Mouse (Mus musculus) spleen, postnatal 14 days (tissue): ENCODE data around the gene L1td1.

Experiments used
- DNase-seq, 2 experiments: peaks; one replicate each; pipeline ENCODE4 v3.0.0; 2021 to 2022; ENCODE audit warnings: low spot score in 2 of 2

L1td1 gene

GRCm38 (mm10) chr4:98743209-98743905, 16.8 kb downstream of the L1td1 start:
- no peak for DNase-seq

- no peak for DNase-seq
Measured at GRCm38 (mm10) chr4:98743906-98744210, 17.3 kb downstream of the L1td1 start.

GRCm38 (mm10) chr4:98754456-98754855, 27.9 kb downstream of the L1td1 start:
- no peak for DNase-seq

DNA sequence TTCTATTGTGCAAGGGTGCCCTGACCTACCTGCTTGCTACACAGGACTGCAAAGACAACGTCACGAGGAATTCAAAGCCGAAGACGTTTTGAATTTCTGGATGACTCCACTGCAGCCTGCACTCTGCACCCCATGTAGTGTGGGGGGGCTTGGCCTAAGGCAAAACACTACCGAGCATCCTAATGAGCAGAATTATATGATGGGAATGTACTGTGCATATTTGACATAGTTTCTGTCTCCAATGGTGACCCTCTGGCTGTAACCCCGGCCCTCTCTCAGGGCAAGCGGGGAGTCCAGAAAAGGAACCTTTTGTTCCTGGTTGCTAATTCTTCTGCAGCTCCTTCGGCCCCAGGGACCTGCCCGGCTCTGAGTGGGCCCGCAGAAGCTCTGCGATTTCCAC, 29.6 kb downstream of the L1td1 start:
- no peak for DNase-seq

DNA sequence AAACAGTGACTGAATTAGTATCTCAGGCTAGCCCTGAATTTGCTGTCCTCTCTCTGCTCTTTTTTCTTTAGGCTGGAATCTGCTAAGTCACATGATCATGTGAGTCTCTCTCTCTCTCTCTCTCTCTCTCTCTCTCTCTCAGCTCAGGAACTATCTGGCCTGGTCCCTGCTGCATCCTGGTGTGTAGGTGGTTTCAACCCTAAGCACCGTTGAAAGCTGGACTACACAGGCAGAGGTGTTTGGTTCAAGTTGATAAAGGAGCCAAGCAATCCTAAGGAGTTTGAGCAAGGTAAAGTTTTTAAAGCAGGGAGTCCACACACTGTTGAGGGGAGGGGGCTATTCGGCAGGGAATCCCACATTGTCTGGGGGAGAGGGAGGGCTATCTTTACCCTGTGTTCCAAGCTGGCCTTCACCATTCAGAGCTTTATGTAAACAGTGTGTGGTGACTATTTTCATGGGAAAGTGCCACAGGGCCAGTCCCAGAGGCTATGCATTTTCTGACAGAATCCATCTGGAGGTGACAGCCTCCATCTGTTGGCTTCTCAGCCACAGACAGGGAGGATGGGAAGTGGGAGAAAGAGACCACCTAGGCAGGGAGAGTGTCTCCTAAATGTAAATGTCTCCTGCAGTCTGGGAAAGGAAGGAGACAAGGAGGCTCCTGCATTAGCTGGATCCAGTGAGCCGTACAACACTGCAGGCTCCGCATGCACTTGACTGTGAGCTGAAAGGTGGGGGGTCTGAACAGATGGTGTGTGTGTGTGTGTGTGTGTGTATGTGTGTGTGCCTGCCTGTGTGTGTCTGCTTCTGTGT, 31.7 kb downstream of the L1td1 start:
- DNase-seq = no peak

DNA sequence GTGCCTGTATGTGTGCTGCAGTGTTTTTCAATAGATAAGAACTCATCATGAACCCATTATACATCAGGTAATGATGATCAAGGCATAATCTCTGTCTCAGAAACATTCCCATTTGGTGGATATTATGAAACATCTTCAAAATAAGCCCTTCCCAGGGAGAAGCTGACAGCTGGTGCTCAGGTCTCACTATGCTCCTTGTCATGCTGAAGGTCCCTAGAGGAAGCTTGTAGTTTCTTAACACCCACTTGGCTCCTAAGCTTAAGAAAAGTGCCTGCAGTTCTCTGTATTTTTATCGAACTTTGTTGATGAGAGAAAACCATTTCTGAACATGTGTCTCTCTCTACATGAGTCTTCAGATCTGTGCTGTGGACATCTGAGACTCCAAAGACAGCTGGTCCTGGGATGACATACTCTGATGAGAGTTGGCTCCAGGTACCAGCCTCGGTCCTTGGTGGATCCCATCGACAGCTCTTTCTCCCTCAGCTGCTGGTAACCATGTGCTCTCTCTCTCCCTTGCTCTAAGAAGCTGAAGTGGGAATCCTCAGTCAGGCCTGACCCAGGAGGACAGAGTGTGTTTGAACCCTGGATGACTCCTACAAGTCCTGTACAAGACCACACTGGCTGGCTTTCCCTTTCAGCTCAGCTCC, 32.5 kb downstream of the L1td1 start:
- no peak for DNase-seq

- DNase-seq = no peak
Measured at GRCm38 (mm10) chr4:98767134-98768133, 40.9 kb downstream of the L1td1 start.

DNA sequence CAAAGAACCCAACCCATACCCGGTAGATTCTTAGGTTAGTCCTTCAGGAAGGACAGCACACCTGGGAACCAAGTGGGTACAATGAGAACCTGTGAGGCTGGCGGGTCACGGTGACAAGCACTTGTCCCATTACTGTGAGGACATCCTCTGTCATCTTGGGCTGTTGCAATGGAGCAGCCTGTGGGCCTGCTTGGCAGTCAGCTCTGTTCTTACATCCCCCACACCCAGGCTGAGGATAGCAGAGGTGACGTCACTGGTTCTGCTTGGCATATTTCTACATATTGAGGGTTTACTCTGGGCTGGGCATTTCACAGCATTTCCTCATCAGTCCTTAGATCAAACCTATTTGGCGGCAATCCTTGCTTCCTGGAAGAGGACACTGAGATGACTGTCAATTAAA, 47.3 kb downstream of the L1td1 start:
- no peak for DNase-seq

- no peak for DNase-seq
Measured at GRCm38 (mm10) chr4:98776721-98777427, 50.3 kb downstream of the L1td1 start.

- no peak for DNase-seq
Measured at GRCm38 (mm10) chr4:98777464-98777863, 50.9 kb downstream of the L1td1 start.

GRCm38 (mm10) chr4:98778219-98778618, 51.7 kb downstream of the L1td1 start:
- no peak for DNase-seq

- DNase-seq = no peak
Measured at GRCm38 (mm10) chr4:98785851-98786250, 59.3 kb downstream of the L1td1 start.

GRCm38 (mm10) chr4:98786281-98786680, 59.7 kb downstream of the L1td1 start:
- no peak for DNase-seq
